22 mouse cellular contexts compared by ENCODE assay signal in genomic region chr2:50578278-50579043, GRCm38 (mm10).
A peak's percentile ranks its signal among the peaks of the same experiment; 100 is the strongest.
DNase-seq lines count a peak whose midpoint lies in the region; ATAC-seq and TF ChIP-seq lines count a peak whose summit lies in the region.
"Had no signal": no experiment of that assay in that cellular context is flagged by ENCODE, and none has a peak within 500 bp of the region (broad histone marks: within the 10 kb centered on the region; RNA-seq: fewer than 3 reads in every experiment).

No protein-coding gene starts in this region.

- intact Hi-C loops in gastrocnemius, adult 2 months (cut with DNase I), result no loop called here

- no peak overlapping the region for H3K9ac ChIP-seq in kidney, postnatal 0 days (ENCODE audit: low read depth, low read length)
- H3K9ac ChIP-seq: embryonic facial prominence, embryonic 13.5 days; hindbrain, embryonic 13.5 days; limb, embryonic 13.5 days; liver, embryonic 15.5 days had no signal

- H3K36me3 ChIP-seq in kidney, postnatal 0 days (ENCODE audit: insufficient read depth, low read length), result no peaks in the 10 kb centered on the region
- H3K36me3 ChIP-seq: embryonic facial prominence, embryonic 13.5 days; G1E; hindbrain, embryonic 13.5 days; limb, embryonic 13.5 days; liver, embryonic 15.5 days had no signal

- H3K4me2 ChIP-seq in kidney, postnatal 0 days (ENCODE audit: low read length), result no peak overlapping the region
- H3K4me2 ChIP-seq: embryonic facial prominence, embryonic 13.5 days; hindbrain, embryonic 13.5 days; limb, embryonic 13.5 days; liver, embryonic 15.5 days; midbrain, embryonic 11.5 days had no signal

- TF ChIP-seq CTCF in gastrocnemius, adult 2 months (IDR thresholded peaks at IDR 0.05), result no peak
- no peak for TF ChIP-seq CTCF in kidney, postnatal 0 days (IDR thresholded peaks at IDR 0.05; ENCODE audit: low read depth)

- WGBS in kidney, postnatal 0 days, result 62% methylated on average over 6 of the region's 6 CpGs

- no peaks in the 10 kb centered on the region for H3K9me3 ChIP-seq in kidney, postnatal 0 days (replicated peaks; ENCODE audit: low read length)
- H3K9me3 ChIP-seq: embryonic facial prominence, embryonic 13.5 days; hindbrain, embryonic 13.5 days; limb, embryonic 13.5 days; liver, embryonic 15.5 days had no signal

- H3K4me1 ChIP-seq in kidney, postnatal 0 days (replicated peaks; ENCODE audit: insufficient read depth, low read length), result no peaks in the 10 kb centered on the region
- H3K4me1 ChIP-seq: liver, embryonic 15.5 days had no signal

- no peaks in the 10 kb centered on the region for H3K27me3 ChIP-seq in kidney, postnatal 0 days (ENCODE audit: insufficient read depth, low read length)
- H3K27me3 ChIP-seq: embryonic facial prominence, embryonic 13.5 days; hindbrain, embryonic 13.5 days; limb, embryonic 13.5 days; liver, embryonic 15.5 days had no signal

- H3K27ac ChIP-seq in gastrocnemius, adult 2 months, result 0 out of 2 replicates have a peak overlapping the region, but pooled peaks have one; percentile 16
- H3K27ac ChIP-seq in kidney, postnatal 0 days, result no peak overlapping the region
- H3K27ac ChIP-seq: hindbrain, embryonic 13.5 days; limb, embryonic 13.5 days; liver, embryonic 15.5 days had no signal

- DNase-seq in gastrocnemius, adult 2 months, result peak; percentile 20
- DNase-seq in gastrocnemius, adult 18-20 months (ENCODE audit: low spot score), result no peak
- peak; percentile 33 for DNase-seq in kidney, postnatal 0 days (ENCODE audit: low spot score)
- no peak for DNase-seq in kidney, postnatal 10 days
- peak; percentile 26 for DNase-seq in right cerebral cortex, adult 18-20 months
- DNase-seq in right cerebral cortex, adult 2 months (ENCODE audit: low spot score in 2 of 2), result no peak
- DNase-seq in c-Kit-positive CD71-positive TER-119-positive erythroid progenitor cells, embryonic 14.5 days (ENCODE audit: low spot score), result no peak
- DNase-seq: adrenal gland, postnatal 10 days; cerebellum, adult 11 months; cerebellum, postnatal 10 days; kidney, adult 8-10 months; right cerebral cortex, postnatal 4 days; thymus, postnatal 25 days had no signal

- ATAC-seq in kidney, postnatal 0 days (replicated peaks; ENCODE audit: low FRiP score, low read depth), result no peak
- ATAC-seq: activated CD4-positive, CD25-positive, alpha-beta regulatory T cell, adult 4 months; forebrain, embryonic 16.5 days; inflammation-experienced regulatory T-cells, adult 6 months had no signal

- no peak overlapping the region for H3K4me3 ChIP-seq in gastrocnemius, adult 2 months
- no peak overlapping the region for H3K4me3 ChIP-seq in kidney, postnatal 0 days (replicated peaks; ENCODE audit: low read depth, low read length)
- H3K4me3 ChIP-seq: embryonic facial prominence, embryonic 13.5 days; hindbrain, embryonic 13.5 days; limb, embryonic 13.5 days; liver, embryonic 15.5 days had no signal

Comparison
In these comparisons a context has a peak if more than half of its experiments do, and no peak if none do; other contexts are left out.
1. DNase-seq: peak in gastrocnemius, adult 2 months (single experiment), kidney, postnatal 0 days (single experiment) and right cerebral cortex, adult 18-20 months (single experiment); none in gastrocnemius, adult 18-20 months (single experiment), kidney, postnatal 10 days (single experiment), right cerebral cortex, adult 2 months (0 of 2) and c-Kit-positive CD71-positive TER-119-positive erythroid progenitor cells, embryonic 14.5 days (single experiment).